Mouse (Mus musculus) left cerebral cortex, postnatal 25 days (tissue): ENCODE data around the gene Hk3. TPM values are rescaled to one million over a fixed set of nuclear protein-coding genes. Genes with fewer than 3 reads are reported as not detected.

Source experiments
- DNase-seq, 2 experiments: peaks; one replicate each; pipeline ENCODE4 v3.0.0; 2022; ENCODE audit warnings: low spot score in 2 of 2, mixed read lengths in 1 of 2
- intact Hi-C: fragments of 180-260 bp; cut with DNase I; formaldehyde crosslinking; loops from one replicate; pipeline ENCODE4 v1.15.1; 2025
- total RNA-seq, 2 experiments: library from RNA; stranded (reverse); gene quantifications; 2 replicates each; pipeline ENCODE4 v1.2.3; 2021

The Hk3 gene
- total RNA-seq, 2 experiments from 2014 or later: 1.5 TPM

GRCm38 (mm10) chr13:54959842-54960241 is 61.3 kb downstream of the Hk3 start:
- intact Hi-C loops: no loop called here

GRCm38 (mm10) chr13:54959059-54959701 is 62.0 kb downstream of the Hk3 start:
- DNase-seq: peak in 1 of 2 experiments; percentile 59
- intact Hi-C loops: no loop called here

More at GRCm38 (mm10) chr13:54959842-54960241, 61.3 kb downstream of the Hk3 start:
- no peak for DNase-seq

GRCm38 (mm10) chr13:54957281-54957680 is 63.9 kb downstream of the Hk3 start:
- intact Hi-C loops: no loop called here
- DNase-seq: no peak

Other genes starting within 250 kb of the Hk3 start
- not detected for gene Eif4e1b, start 237.4 kb downstream of the Hk3 start, total RNA-seq
- 10 to 100 TPM; 69.3 to 79.1 TPM for gene Tspan17, start 232.0 kb downstream of the Hk3 start, total RNA-seq
- 10 to 100 TPM; 83.6 to 96.6 TPM for gene Unc5a, start 72.0 kb downstream of the Hk3 start, total RNA-seq
- gene Uimc1, start 78.9 kb upstream of the Hk3 start, total RNA-seq: 10 to 100 TPM; 14.4 to 19.2 TPM
- gene Zfp346, start 83.9 kb upstream of the Hk3 start, total RNA-seq: 10 to 100 TPM; 38.2 to 40.0 TPM
- gene Gm17617, start 112.2 kb upstream of the Hk3 start, total RNA-seq: not detected
- gene Fgfr4, start 131.3 kb upstream of the Hk3 start, total RNA-seq: under 1 TPM; 0.21 to 0.27 TPM
- 100 to 1,000 TPM; 124 to 125 TPM for gene Nsd1, start 188.4 kb upstream of the Hk3 start, total RNA-seq